Mouse (Mus musculus): ENCODE results near the gene Tmem145. TPM values are rescaled to one million over a fixed set of nuclear protein-coding genes. Genes with fewer than 3 reads are reported as not detected.

The Tmem145 gene
- total RNA-seq, 2 experiments from 2014 or later: not detected

- no peak for DNase-seq
- intact Hi-C loops (cut with DNase I): no loop called here
Measured at GRCm38 (mm10) chr7:25274996-25275395, 30.9 kb upstream of the Tmem145 start.

GRCm38 (mm10) chr7:25275555-25276298 is 30.2 kb upstream of the Tmem145 start:
- DNase-seq: peak in 1 of 2 experiments; percentile 2
- intact Hi-C loops (cut with DNase I): no loop called here

GRCm38 (mm10) chr7:25277405-25277804 is 28.5 kb upstream of the Tmem145 start:
- peak in 1 of 2 experiments; percentile 3 for DNase-seq
- intact Hi-C loops (cut with DNase I): no loop called here

GRCm38 (mm10) chr7:25277998-25278340 is 27.9 kb upstream of the Tmem145 start:
- DNase-seq: no peak
- intact Hi-C loops (cut with DNase I): loop anchor here (1.0 kb wide), 2 partner anchors 27 to 37 kb away; no protein-coding TSS in a partner anchor

GRCm38 (mm10) chr7:25278341-25279075 is 27.4 kb upstream of the Tmem145 start:
- intact Hi-C loops (cut with DNase I): loop anchor here (1.0 kb wide), 2 partner anchors 27 to 37 kb away; no protein-coding TSS in a partner anchor
- peak; percentile 75 to 87 for DNase-seq

GRCm38 (mm10) chr7:25279076-25279860 is 26.6 kb upstream of the Tmem145 start:
- intact Hi-C loops (cut with DNase I): no loop called here
- DNase-seq: peak; percentile 93 to 94

- intact Hi-C loops (cut with DNase I): loop anchor here (2.0 kb wide), 1 partner anchor 109 kb away; no protein-coding TSS in a partner anchor
- peak; percentile 69 to 76 for DNase-seq
Measured at GRCm38 (mm10) chr7:25279861-25280791, 25.8 kb upstream of the Tmem145 start.

GRCm38 (mm10) chr7:25281166-25281733 is 24.7 kb upstream of the Tmem145 start:
- DNase-seq: no peak
- intact Hi-C loops (cut with DNase I): loop anchor here (2.0 kb wide), 1 partner anchor 108 kb away; no protein-coding TSS in a partner anchor

- intact Hi-C loops (cut with DNase I): loop anchor here (2.0 kb wide), 2 partner anchors 35 to 107 kb away; partner anchors contain the start of gene Megf8
- DNase-seq: peak; percentile 96 to 97
Measured at GRCm38 (mm10) chr7:25281734-25282601, 23.9 kb upstream of the Tmem145 start.

- intact Hi-C loops (cut with DNase I): loop anchor here (2.0 kb wide), 1 partner anchor 34 kb away; the partner anchor contains the start of gene Megf8
- peak; percentile 44 to 68 for DNase-seq
Measured at GRCm38 (mm10) chr7:25282731-25283211, 23.1 kb upstream of the Tmem145 start.

GRCm38 (mm10) chr7:25283637-25284036 is 22.3 kb upstream of the Tmem145 start:
- peak in 1 of 2 experiments; percentile 32 for DNase-seq
- intact Hi-C loops (cut with DNase I): loop anchor here (2.0 kb wide), 1 partner anchor 33 kb away; the partner anchor contains the start of gene Megf8

- DNase-seq: no peak
- intact Hi-C loops (cut with DNase I): no loop called here
Measured at GRCm38 (mm10) chr7:25284171-25284570, 21.7 kb upstream of the Tmem145 start.

GRCm38 (mm10) chr7:25284766-25285165 is 21.1 kb upstream of the Tmem145 start:
- DNase-seq: no peak
- intact Hi-C loops (cut with DNase I): no loop called here

- intact Hi-C loops (cut with DNase I): no loop called here
- no peak for DNase-seq
Measured at GRCm38 (mm10) chr7:25285511-25286238, 20.2 kb upstream of the Tmem145 start.

- intact Hi-C loops (cut with DNase I): no loop called here
- no peak for DNase-seq
Measured at GRCm38 (mm10) chr7:25286989-25287388, 18.9 kb upstream of the Tmem145 start.

GRCm38 (mm10) chr7:25288011-25288410 is 17.9 kb upstream of the Tmem145 start:
- no peak for DNase-seq
- intact Hi-C loops (cut with DNase I): no loop called here

GRCm38 (mm10) chr7:25288721-25289120 is 17.2 kb upstream of the Tmem145 start:
- intact Hi-C loops (cut with DNase I): no loop called here
- no peak for DNase-seq

Data from heart, postnatal 36 days (tissue).